Mouse (Mus musculus): ENCODE measurements around the gene Adamts5. TPM values are rescaled to one million over a fixed set of nuclear protein-coding genes. Genes with fewer than 3 reads are reported as not detected.

Gene Adamts5
- polyA plus RNA-seq, 1 experiment: not detected

DNA sequence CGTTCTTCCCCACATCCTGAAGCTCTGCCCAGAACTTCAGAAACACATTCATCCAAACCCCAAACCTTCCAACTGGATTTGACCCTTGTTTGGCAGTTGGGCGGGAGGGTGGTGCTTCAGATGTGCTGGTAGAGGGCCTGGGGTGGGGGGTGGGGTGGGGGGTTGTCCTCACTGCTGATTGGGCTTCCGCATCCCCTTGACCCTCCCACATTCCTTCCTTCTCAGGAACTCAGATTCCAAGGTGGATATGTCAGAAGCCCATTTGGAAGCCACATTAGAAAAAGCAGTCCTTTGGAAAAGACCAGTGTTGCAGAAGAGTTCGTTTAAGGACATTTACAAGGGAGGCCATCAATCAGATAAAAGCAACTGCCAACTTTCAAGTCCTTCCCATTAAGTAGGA, 3.2 kb downstream of the Adamts5 start:
- peaks cover 45% of the 10 kb centered on the region for H3K27me3 ChIP-seq (replicated peaks)
- peaks cover 34% of the 10 kb centered on the region for H3K9me3 ChIP-seq
- H3K4me3 ChIP-seq (replicated peaks): no peak overlapping the region
- peaks cover 18% of the 10 kb centered on the region for H3K4me1 ChIP-seq
- H3K36me3 ChIP-seq (replicated peaks; ENCODE audit: low read length): no peaks in the 10 kb centered on the region
- TF ChIP-seq FLI1 (IDR thresholded peaks at IDR 0.05; ENCODE audit: low read length): no peak
- no peak for TF ChIP-seq GATA1 (IDR thresholded peaks at IDR 0.05; ENCODE audit: borderline replicate concordance, low read length)

GRCm38 (mm10) chr16:85897854-85898253, 3.8 kb downstream of the Adamts5 start:
- H3K4me3 ChIP-seq (replicated peaks): no peak overlapping the region
- H3K27me3 ChIP-seq (replicated peaks): peaks cover 45% of the 10 kb centered on the region
- H3K9me3 ChIP-seq: peaks cover 34% of the 10 kb centered on the region
- TF ChIP-seq GATA1 (IDR thresholded peaks at IDR 0.05; ENCODE audit: borderline replicate concordance, low read length) (no peak), FLI1 (IDR thresholded peaks at IDR 0.05; ENCODE audit: low read length) (no peak)
- H3K4me1 ChIP-seq: peaks cover 18% of the 10 kb centered on the region
- H3K36me3 ChIP-seq (replicated peaks; ENCODE audit: low read length): no peaks in the 10 kb centered on the region

DNA sequence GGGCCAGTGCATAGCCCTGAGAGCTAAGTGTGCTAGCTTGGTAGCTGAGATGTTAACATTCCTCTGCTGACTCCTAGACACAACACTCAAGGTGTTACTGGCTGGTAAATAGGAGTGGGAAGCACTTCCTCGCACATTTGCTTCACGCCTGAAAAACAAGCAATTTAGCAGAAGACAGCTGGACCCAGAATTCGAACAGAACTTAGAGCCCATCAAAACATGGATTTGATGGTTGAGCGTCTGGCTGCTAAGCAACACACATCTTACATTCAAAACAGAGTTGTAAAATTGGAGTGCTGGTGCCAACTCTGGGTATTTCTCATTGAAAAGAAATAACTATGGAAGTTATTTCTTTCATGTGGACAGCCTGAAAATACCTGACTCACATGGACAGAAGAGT, 5.7 kb downstream of the Adamts5 start:
- TF ChIP-seq FLI1 (IDR thresholded peaks at IDR 0.05; ENCODE audit: low read length) (no peak), GATA1 (IDR thresholded peaks at IDR 0.05; ENCODE audit: borderline replicate concordance, low read length) (no peak)
- no peaks in the 10 kb centered on the region for H3K36me3 ChIP-seq (replicated peaks; ENCODE audit: low read length)
- H3K9me3 ChIP-seq: peaks cover 21% of the 10 kb centered on the region
- H3K27me3 ChIP-seq (replicated peaks): peaks cover 28% of the 10 kb centered on the region
- peaks cover 11% of the 10 kb centered on the region for H3K4me1 ChIP-seq
- H3K4me3 ChIP-seq (replicated peaks): no peak overlapping the region

GRCm38 (mm10) chr16:85889778-85890177, 11.8 kb downstream of the Adamts5 start:
- Histone ChIP-seq H3K4me1 (no peaks in the 10 kb centered on the region), H3K9me3 (0 out of 2 replicates have a peak, but pooled peaks cover 4% of the 10 kb centered on the region), H3K36me3 (replicated peaks; ENCODE audit: low read length) (no peaks in the 10 kb centered on the region), H3K27me3 (replicated peaks) (no peaks in the 10 kb centered on the region), H3K4me3 (replicated peaks) (no peak overlapping the region)
- no peak for TF ChIP-seq GATA1 (IDR thresholded peaks at IDR 0.05; ENCODE audit: borderline replicate concordance, low read length)
- TF ChIP-seq FLI1 (IDR thresholded peaks at IDR 0.05; ENCODE audit: low read length): no peak

DNA sequence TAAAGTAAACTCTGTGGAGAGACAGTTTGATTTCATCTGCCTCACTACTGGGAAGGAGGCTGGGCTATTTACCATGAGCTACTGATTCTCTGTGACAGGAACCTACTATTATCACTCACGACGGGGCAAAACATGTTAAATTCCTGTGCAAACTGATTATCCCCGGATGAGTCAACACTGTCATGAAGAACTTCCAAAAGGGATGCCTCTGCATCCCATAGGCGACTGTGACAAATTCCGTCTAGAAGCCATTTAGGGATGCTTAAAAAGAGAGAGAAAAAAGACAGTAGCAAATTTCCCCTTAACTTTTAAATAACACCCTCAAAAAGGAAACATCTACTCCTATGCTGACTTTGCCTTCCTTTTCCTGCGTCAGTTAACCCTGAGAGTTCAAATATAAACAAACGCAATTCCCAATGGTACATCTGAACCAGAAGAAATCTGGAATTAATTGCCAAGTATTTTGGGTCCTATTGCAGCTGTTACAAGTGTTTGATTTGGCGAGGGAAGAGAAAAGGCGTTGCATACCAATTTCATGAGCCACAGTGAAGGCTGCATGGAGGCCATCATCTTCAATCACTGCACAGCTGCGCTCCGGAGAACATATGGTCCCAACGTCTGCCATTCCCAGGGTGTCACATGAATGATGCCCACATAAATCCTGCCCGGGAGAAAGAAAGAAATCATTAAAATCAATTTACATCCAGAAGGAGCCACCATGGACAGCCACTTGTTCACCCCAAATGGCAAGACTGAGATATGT, 14.2 kb downstream of the Adamts5 start:
- H3K4me3 ChIP-seq (replicated peaks): no peak overlapping the region
- no peaks in the 10 kb centered on the region for H3K4me1 ChIP-seq
- no peaks in the 10 kb centered on the region for H3K36me3 ChIP-seq (replicated peaks; ENCODE audit: low read length)
- TF ChIP-seq FLI1 (IDR thresholded peaks at IDR 0.05; ENCODE audit: low read length): no peak
- no peaks in the 10 kb centered on the region for H3K27me3 ChIP-seq (replicated peaks)
- H3K9me3 ChIP-seq: 0 out of 2 replicates have a peak, but pooled peaks cover 4% of the 10 kb centered on the region

GRCm38 (mm10) chr16:85879075-85879474, 22.6 kb downstream of the Adamts5 start:
- H3K27me3 ChIP-seq (replicated peaks): no peaks in the 10 kb centered on the region
- peaks cover 11% of the 10 kb centered on the region; the same call in 1 of the 2 replicates for H3K9me3 ChIP-seq
- TF ChIP-seq FLI1 (IDR thresholded peaks at IDR 0.05; ENCODE audit: low read length) (no peak), GATA1 (IDR thresholded peaks at IDR 0.05; ENCODE audit: borderline replicate concordance, low read length) (no peak)
- H3K4me3 ChIP-seq (replicated peaks): no peak overlapping the region
- no peaks in the 10 kb centered on the region for H3K36me3 ChIP-seq (replicated peaks; ENCODE audit: low read length)
- H3K4me1 ChIP-seq: no peaks in the 10 kb centered on the region

- Histone ChIP-seq H3K4me3 (replicated peaks) (no peak overlapping the region), H3K4me1 (no peaks in the 10 kb centered on the region), H3K36me3 (replicated peaks; ENCODE audit: low read length) (no peaks in the 10 kb centered on the region), H3K9me3 (peaks cover 13% of the 10 kb centered on the region), H3K27me3 (replicated peaks) (no peaks in the 10 kb centered on the region)
- TF ChIP-seq FLI1 (IDR thresholded peaks at IDR 0.05; ENCODE audit: low read length): no peak
- no peak for TF ChIP-seq GATA1 (IDR thresholded peaks at IDR 0.05; ENCODE audit: borderline replicate concordance, low read length)
Measured at GRCm38 (mm10) chr16:85874141-85874540, 27.5 kb downstream of the Adamts5 start.

- no peaks in the 10 kb centered on the region for H3K27me3 ChIP-seq (replicated peaks)
- H3K36me3 ChIP-seq (replicated peaks; ENCODE audit: low read length): no peaks in the 10 kb centered on the region
- TF ChIP-seq FLI1 (IDR thresholded peaks at IDR 0.05; ENCODE audit: low read length) (no peak), GATA1 (IDR thresholded peaks at IDR 0.05; ENCODE audit: borderline replicate concordance, low read length) (no peak)
- no peaks in the 10 kb centered on the region for H3K4me1 ChIP-seq
- H3K4me3 ChIP-seq (replicated peaks): no peak overlapping the region
- peaks cover 10% of the 10 kb centered on the region; the same call in 1 of the 2 replicates for H3K9me3 ChIP-seq
Measured at GRCm38 (mm10) chr16:85871971-85872370, 29.7 kb downstream of the Adamts5 start.

DNA sequence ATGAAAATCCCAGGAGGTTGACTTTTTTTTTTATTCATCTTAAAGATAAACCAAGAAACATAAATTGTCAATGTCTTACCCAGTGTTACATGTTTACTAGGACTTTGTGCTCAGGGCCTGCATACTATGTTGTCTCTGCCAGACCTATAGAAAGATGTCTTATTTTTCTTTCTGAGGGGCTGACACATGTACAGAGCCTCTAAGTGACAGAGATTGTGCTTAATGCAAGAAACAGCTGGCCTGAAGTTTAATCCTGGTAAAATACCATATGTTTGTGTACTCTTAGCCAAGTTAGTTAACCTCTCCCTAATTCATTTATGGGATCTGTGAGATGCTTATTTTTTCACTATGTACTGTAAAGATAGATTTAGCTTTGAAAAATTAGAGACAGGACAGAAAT, 30.4 kb downstream of the Adamts5 start:
- Histone ChIP-seq H3K4me3 (replicated peaks) (no peak overlapping the region), H3K36me3 (replicated peaks; ENCODE audit: low read length) (no peaks in the 10 kb centered on the region), H3K4me1 (no peaks in the 10 kb centered on the region), H3K9me3 (peaks cover 10% of the 10 kb centered on the region; the same call in 1 of the 2 replicates), H3K27me3 (replicated peaks) (no peaks in the 10 kb centered on the region)
- TF ChIP-seq FLI1 (IDR thresholded peaks at IDR 0.05; ENCODE audit: low read length): no peak
- TF ChIP-seq GATA1 (IDR thresholded peaks at IDR 0.05; ENCODE audit: borderline replicate concordance, low read length): no peak

DNA sequence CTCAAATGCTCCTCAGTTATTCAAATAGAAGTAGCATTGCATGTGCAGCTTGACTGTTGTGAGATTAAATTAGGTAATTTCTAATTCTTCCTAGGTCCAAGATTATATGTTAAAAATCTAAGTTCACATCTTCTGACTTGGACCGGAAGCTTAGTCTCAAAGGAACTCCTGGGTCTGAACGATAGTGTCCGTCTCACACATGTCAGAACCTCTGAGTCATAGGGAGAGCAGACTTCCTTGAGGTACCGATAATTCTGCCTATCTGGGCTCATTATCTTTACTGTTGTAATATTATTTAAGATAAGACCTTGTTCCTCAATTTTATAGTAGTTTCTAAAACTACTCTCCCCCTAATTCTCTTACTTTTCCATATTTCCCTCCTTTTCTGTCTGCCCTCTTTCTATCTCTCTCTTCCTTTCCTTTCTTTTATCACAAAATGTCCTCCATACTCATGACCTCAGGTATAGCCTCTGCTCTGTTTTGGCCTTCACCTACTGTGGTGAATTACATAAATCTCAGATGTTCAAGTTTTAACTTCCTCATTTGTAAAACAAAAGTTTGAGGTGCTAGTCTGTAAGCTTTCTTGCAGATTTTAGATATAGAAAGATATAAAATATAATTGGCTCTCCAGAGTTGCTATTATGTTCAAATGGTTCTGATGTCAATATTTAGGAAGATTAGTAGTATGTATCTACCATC, 36.8 kb downstream of the Adamts5 start:
- Histone ChIP-seq H3K4me3 (replicated peaks) (no peak overlapping the region), H3K27me3 (replicated peaks) (no peaks in the 10 kb centered on the region), H3K4me1 (no peaks in the 10 kb centered on the region), H3K9me3 (peaks cover 10% of the 10 kb centered on the region; the same call in 1 of the 2 replicates), H3K36me3 (replicated peaks; ENCODE audit: low read length) (no peaks in the 10 kb centered on the region)
- TF ChIP-seq GATA1 (IDR thresholded peaks at IDR 0.05; ENCODE audit: borderline replicate concordance, low read length): no peak
- TF ChIP-seq FLI1 (IDR thresholded peaks at IDR 0.05; ENCODE audit: low read length): no peak
